Mouse (Mus musculus) heart, embryonic 10.5 days (tissue): ENCODE measurements around the gene Sema4c. TPM values are rescaled to one million over a fixed set of nuclear protein-coding genes. Genes with fewer than 3 reads are reported as not detected.

ENCODE experiments used
- DNase-seq: peaks from one replicate; pipeline ENCODE4 v3.0.0-alpha.2; 2017; ENCODE audit warnings: low spot score
- H3K27ac ChIP-seq: fragments of 300-500 bp; sonication (generic); 2 replicates; pipeline ENCODE4 v1.5.1; 2016; ENCODE audit warnings: mild to moderate bottlenecking
- H3K27me3 ChIP-seq: fragments of 300-500 bp; sonication (generic); 2 replicates; pipeline ENCODE4 v1.6.1; 2016; ENCODE audit warnings: mild to moderate bottlenecking; ENCODE audit not compliant: poor library complexity, insufficient read depth, severe bottlenecking
- H3K36me3 ChIP-seq: fragments of 300-500 bp; sonication (generic); 2 replicates; pipeline ENCODE4 v1.6.1; 2016; ENCODE audit warnings: mild to moderate bottlenecking, moderate library complexity
- H3K4me1 ChIP-seq: fragments of 300-500 bp; sonication (generic); 2 replicates; pipeline ENCODE4 v1.6.1; 2016; ENCODE audit warnings: mild to moderate bottlenecking
- H3K4me3 ChIP-seq: fragments of 300-500 bp; sonication (generic); 2 replicates; pipeline ENCODE4 v1.5.1; 2016; ENCODE audit warnings: mild to moderate bottlenecking, moderate library complexity
- H3K9me3 ChIP-seq: fragments of 300-500 bp; sonication (generic); 2 replicates; pipeline ENCODE4 v1.6.1; 2016; ENCODE audit warnings: mild to moderate bottlenecking, moderate library complexity
- WGBS: fragments of 180-500 bp; shearing (Covaris S2); methylation state at CpG from one replicate; pipeline ENCODE4 v1.1.7; 2016; 5-methylcytosine and 5-hydroxymethylcytosine counted together
- polyA plus RNA-seq: library from polyadenylated mRNA; unstranded; fragments of >200 nt; fragmentation: Nextera tagmentation; extraction: Ambion mirVana; gene quantifications from 2 replicates; pipeline ENCODE4 v1.2.1, GENCODE M21; 2016

The Sema4c gene
- polyA plus RNA-seq, 1 experiment from 2014 or later = 15.2 TPM

DNA sequence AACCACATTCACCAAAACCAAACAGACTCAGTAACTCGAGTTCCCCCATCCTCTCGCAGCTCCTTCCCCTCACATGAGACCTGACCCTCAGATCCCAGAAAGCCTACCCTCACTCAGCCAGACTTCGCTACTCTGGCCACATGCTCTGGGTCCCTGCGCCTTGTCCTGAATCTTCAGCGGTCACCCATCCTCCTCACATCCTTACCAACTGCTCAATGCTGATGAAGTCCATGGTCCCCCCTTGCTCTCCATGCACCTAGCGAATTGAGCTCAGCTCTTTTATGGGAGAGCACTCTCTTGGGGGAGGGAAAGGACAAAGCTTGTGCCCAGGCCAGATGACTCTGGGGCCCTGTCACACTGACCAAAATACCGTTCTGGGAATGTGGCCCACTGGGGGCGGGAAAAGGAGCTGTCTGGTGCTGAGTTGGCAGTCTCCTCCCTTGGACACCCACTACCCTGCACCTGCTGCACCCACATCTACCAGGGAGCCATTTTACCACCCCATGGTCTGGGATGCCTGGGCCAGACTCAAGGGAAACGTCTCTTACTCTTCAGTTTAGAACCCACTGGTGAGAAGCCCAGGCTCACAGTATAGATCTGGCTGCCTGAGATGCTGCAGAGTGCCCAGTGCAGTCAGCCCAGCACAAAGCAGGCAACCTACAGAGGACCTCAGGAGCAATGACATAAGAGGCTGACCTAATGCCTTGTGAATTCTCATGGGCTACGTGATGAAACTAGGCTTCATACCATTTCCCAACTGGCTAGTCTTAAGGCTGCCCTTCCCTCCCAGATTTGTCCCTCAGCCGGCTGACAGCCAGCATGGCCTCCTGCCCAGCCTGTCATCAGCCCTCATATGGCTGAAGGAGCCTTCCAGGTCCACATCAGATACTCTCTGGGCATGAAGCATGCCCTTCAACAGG, 22.4 kb downstream of the Sema4c start:
- Histone ChIP-seq H3K36me3 (peaks cover 35% of the 10 kb centered on the region), H3K4me1 (peaks cover 67% of the 10 kb centered on the region)

DNA sequence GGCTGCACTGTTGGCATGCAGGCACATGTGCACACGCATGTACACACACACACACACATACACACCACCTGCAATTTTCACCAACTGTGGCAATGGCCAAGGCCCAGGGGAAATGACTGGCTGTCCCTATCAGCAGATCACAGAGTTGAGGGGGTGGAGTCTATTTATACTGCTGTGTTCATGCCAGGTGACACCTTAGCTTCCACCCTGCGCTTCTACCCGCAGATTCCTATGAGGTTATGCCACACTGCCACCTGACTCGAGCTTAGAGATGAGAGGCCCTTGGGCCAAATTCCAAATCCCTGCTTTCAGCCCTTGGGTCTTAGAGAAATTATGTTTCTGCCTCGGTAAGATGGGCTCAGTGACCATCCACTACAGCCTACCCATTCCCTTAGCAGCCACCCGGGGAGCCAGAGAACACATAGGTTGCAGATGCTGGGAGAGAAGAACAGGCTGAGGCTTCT, 23.5 kb downstream of the Sema4c start:
- Histone ChIP-seq H3K36me3 (peaks cover 29% of the 10 kb centered on the region), H3K4me1 (peaks cover 64% of the 10 kb centered on the region)

More for the DNA sequence above, 22.4 kb downstream of the Sema4c start:
- Histone ChIP-seq H3K27ac (peak overlapping the region; percentile 37), H3K9me3 (no peaks in the 10 kb centered on the region), H3K27me3 (no peaks in the 10 kb centered on the region), H3K4me3 (no peak overlapping the region)
- DNase-seq = no peak
- 72% methylated on average over 11 of the region's 11 CpGs for WGBS

DNA sequence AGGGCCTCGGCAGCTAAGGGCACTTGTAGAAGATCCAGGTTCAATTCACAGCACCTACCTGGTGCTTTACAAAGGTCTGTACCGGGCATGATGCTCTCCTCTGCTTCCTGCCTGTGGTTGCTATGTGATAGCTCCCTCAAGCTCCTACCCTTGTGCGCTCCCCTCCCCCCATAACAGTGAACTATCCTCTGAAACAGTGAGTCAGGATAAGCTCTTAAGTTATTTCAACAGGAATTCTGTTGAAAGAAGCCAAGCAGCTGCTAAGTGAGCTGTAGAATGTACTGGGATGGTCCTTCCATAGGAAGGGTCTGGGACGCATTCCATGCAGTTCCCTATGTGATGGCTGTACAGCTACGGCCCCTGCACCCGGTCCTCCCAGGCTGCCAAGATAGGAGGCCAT, 24.6 kb downstream of the Sema4c start:
- H3K4me1 ChIP-seq = peaks cover 54% of the 10 kb centered on the region
- no peak for DNase-seq
- WGBS = 75% methylated on average over 6 of the region's 6 CpGs
- no peak overlapping the region for H3K27ac ChIP-seq
- H3K36me3 ChIP-seq = peaks cover 23% of the 10 kb centered on the region; the same call in 1 of the 2 replicates
- H3K9me3 ChIP-seq = no peaks in the 10 kb centered on the region
- H3K4me3 ChIP-seq = no peak overlapping the region
- H3K27me3 ChIP-seq = no peaks in the 10 kb centered on the region

More for the DNA sequence above, 23.5 kb downstream of the Sema4c start:
- Histone ChIP-seq H3K4me3 (no peak overlapping the region), H3K9me3 (no peaks in the 10 kb centered on the region), H3K27ac (peak overlapping the region; percentile 18; the same call in 1 of the 2 replicates), H3K27me3 (no peaks in the 10 kb centered on the region)
- no peak for DNase-seq
- WGBS = 79% methylated on average over 6 of the region's 6 CpGs

DNA sequence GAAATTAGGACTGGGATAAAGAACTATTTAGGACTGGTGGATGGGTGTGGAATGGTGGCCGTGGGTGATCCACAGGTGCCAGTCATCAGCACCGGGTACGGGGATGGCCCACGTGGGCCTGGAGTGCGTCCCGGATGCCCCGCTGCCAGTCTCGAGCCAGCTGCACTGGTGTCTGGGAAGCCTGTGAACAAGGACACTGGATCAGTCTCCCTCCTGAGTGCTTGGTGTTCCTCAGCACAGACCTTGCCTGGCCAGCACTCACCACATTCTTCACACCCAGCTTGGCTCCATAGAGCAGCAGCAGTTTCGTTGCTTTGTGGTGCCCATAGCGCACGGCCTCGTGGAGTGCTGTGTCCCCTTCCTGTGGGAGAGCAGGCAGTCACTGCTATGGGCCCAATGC, 26.7 kb downstream of the Sema4c start:
- Histone ChIP-seq H3K9me3 (no peaks in the 10 kb centered on the region), H3K36me3 (peaks cover 21% of the 10 kb centered on the region; the same call in 1 of the 2 replicates), H3K27ac (peak overlapping the region; percentile 49; the same call in 1 of the 2 replicates), H3K27me3 (no peaks in the 10 kb centered on the region), H3K4me1 (peaks cover 46% of the 10 kb centered on the region), H3K4me3 (no peak overlapping the region)
- no peak for DNase-seq
- 81% methylated on average over 12 of the region's 12 CpGs for WGBS

DNA sequence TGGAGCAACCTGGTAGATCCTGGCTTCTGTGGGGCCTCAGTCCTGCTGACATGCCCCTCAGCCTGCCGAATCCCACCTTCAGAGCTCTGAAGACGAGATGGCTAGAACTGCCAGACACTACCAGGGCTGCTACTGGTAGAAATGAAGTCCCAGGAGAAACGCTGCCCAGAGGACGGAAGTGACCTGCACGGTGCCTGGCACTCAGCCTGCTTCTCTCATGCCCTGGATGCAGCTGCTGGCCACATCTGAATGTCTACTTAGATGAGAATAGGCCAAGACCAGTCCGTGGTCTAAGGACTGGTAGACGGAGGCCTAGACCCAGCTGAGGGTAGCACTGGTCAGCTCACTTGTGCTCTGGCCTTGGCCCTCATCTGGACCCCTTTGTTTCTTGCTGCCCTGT, 27.2 kb downstream of the Sema4c start:
- 89% methylated on average over 7 of the region's 7 CpGs for WGBS
- Histone ChIP-seq H3K27me3 (no peaks in the 10 kb centered on the region), H3K4me1 (peaks cover 41% of the 10 kb centered on the region), H3K9me3 (no peaks in the 10 kb centered on the region), H3K27ac (no peak overlapping the region; the same call in 1 of the 2 replicates), H3K36me3 (peaks cover 26% of the 10 kb centered on the region; the same call in 1 of the 2 replicates), H3K4me3 (no peak overlapping the region)
- no peak for DNase-seq

DNA sequence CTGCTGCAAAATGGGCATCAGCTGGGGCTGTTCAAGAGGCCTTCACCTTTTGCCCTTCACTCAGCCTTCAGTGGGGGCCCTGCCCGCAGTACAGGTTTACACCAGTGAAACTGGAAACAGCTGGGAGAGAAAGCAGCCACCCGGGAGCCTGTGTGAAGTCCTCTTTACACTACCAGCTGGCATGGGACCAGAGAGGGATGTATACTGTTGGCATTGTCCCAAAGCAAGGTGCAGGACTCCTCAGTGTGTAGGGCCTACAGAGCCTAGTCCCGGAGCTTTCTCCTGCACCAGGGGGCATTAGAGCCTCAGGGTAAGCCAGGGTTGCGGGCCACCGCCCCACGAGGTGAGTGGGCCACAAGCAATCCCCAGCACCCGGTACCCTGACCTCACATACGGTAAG, 27.7 kb downstream of the Sema4c start:
- Histone ChIP-seq H3K27ac (no peak overlapping the region), H3K27me3 (no peaks in the 10 kb centered on the region), H3K36me3 (peaks cover 31% of the 10 kb centered on the region), H3K4me3 (no peak overlapping the region), H3K9me3 (no peaks in the 10 kb centered on the region), H3K4me1 (peaks cover 37% of the 10 kb centered on the region)
- DNase-seq = no peak
- WGBS = 81% methylated on average over 8 of the region's 8 CpGs

DNA sequence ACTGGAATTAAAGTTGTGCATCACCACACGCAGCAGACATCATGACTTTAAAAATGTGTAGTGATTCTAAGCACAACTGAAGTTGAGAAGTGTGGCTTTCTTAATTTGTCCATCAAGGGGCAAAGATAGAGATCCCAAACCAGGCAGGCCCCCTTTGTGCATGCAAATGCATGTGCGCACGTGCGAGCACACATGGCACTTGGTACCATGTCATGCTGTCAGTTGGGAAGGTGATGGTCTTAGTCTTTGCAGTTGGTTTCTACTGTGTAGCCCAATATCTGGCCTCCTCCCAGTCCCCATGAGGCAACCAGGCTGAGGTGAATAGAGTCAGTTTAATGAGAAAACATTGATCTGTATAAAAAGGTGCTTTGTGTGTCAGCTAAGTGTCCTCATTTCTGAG, 28.3 kb downstream of the Sema4c start:
- peaks cover 32% of the 10 kb centered on the region for H3K4me1 ChIP-seq
- 91% methylated on average over 4 of the region's 4 CpGs for WGBS

DNA sequence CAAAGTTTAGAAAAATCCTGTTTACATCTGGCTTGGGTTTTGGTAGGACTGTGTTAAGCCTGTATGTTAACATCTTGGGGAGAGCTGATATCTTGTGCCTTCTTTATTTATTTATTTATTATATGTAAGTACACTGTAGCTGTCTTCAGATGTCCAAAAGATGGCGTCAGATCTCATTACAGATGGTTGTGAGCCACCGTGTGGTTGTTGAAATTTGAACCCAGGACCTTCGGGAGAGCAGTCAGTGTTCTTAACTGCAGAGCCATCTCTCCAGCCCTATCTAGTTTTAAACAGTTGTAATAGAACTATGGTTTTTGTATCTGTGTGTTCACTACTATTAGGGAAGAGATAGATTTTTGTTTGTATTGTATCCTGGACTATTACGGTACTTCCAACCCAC, 28.9 kb downstream of the Sema4c start:
- WGBS = 90% methylated on average over 4 of the region's 4 CpGs
- Histone ChIP-seq H3K36me3 (peaks cover 43% of the 10 kb centered on the region), H3K9me3 (no peaks in the 10 kb centered on the region), H3K27ac (no peak overlapping the region), H3K27me3 (no peaks in the 10 kb centered on the region), H3K4me3 (no peak overlapping the region), H3K4me1 (peaks cover 25% of the 10 kb centered on the region)
- DNase-seq = no peak

More for the DNA sequence above, 28.3 kb downstream of the Sema4c start:
- DNase-seq = no peak
- no peaks in the 10 kb centered on the region for H3K27me3 ChIP-seq
- H3K9me3 ChIP-seq = no peaks in the 10 kb centered on the region
- H3K36me3 ChIP-seq = peaks cover 37% of the 10 kb centered on the region
- H3K27ac ChIP-seq = no peak overlapping the region
- no peak overlapping the region for H3K4me3 ChIP-seq

DNA sequence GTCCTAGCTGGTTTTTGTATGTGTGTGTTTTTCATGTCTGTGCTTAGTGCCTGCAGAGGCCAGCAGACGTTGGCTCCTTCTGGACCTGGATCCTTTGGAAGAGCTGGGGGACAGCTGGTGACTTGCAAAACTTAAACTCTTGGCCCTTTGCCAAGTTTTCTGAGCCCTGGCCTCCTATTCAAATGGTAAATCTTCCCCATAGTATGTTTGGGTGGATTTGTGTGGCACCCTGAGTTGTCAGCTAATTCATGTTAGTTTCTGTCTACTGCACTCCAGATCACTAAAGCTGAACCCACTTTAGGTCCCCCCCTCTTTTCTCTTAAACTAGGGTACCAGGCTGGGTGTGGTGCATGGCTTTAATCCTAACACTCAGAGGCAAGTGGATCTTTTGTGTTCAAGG, 29.8 kb downstream of the Sema4c start:
- 26% methylated on average over 1 of the region's 1 CpGs for WGBS
- peaks cover 19% of the 10 kb centered on the region for H3K4me1 ChIP-seq
- H3K36me3 ChIP-seq = peaks cover 52% of the 10 kb centered on the region
- H3K9me3 ChIP-seq = no peaks in the 10 kb centered on the region
- H3K27me3 ChIP-seq = no peaks in the 10 kb centered on the region
- no peak overlapping the region for H3K27ac ChIP-seq
- no peak for DNase-seq
- H3K4me3 ChIP-seq = no peak overlapping the region

DNA sequence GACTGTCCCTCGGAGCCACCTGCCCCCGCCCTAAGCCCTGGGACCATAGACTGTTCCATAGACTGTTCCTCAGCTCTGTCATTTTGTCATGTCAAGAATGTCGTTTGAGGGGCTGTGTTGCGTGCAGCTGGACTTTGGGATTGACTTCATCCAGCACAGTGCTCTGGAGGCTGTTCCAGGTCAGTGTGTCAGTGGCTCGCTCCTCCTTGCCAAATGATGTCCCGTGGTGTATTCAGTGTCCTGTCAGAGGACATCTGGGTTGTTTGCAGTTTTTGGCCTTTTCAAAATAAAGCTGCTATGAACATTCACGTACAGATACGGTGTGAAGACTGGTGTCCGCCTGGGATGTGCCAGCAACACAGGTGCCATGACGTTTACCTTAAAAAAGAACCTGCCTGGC, 31.2 kb downstream of the Sema4c start:
- DNase-seq = no peak
- H3K27ac ChIP-seq = no peak overlapping the region
- peaks cover 65% of the 10 kb centered on the region for H3K36me3 ChIP-seq
- no peaks in the 10 kb centered on the region for H3K27me3 ChIP-seq
- 89% methylated on average over 10 of the region's 10 CpGs for WGBS
- no peak overlapping the region for H3K4me3 ChIP-seq
- peaks cover 9% of the 10 kb centered on the region; the same call in 1 of the 2 replicates for H3K4me1 ChIP-seq
- H3K9me3 ChIP-seq = no peaks in the 10 kb centered on the region

DNA sequence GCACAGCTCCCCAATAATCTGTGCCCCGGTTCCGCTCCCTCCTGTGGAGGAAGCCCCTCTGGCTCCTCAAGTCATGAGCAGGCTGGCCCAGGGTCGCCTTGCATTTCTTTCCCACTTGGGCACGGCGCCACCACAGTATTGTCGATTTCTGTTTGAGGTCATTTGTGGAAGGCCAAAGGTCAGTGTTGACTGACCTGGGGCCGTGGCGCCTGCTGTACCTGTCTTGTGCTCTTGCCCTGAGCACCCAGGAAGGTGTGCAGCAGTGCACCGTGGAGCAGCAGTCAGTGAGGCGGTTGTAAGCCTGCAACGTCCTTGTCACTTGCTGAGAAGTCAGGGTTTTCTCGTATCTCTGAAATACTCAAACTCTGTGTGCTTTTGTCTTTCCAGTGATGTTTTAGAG, 32.4 kb downstream of the Sema4c start:
- Histone ChIP-seq H3K27me3 (no peaks in the 10 kb centered on the region), H3K4me1 (no peaks in the 10 kb centered on the region), H3K9me3 (no peaks in the 10 kb centered on the region), H3K36me3 (peaks cover 65% of the 10 kb centered on the region), H3K4me3 (no peak overlapping the region), H3K27ac (no peak overlapping the region)
- DNase-seq = no peak
- 90% methylated on average over 12 of the region's 12 CpGs for WGBS

DNA sequence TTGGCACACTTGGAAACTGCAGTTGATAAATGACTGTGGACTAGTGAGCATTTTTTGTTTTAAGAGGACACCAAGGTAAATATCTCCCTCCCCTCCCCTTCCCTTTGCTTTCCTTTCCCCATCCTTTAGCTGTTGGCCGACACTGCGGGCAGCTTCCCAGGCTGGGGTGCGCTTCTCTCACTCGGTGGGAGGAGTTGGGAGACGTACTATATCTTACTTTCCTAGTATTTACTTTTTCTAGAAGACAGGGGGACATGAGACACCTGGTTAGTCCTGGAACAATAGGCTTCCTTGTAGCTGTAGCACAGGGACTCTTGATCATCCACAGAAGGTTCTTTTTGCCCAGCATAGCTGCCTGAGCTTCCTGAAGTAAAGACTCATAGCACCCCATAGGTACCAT, 34.1 kb downstream of the Sema4c start:
- Histone ChIP-seq H3K27me3 (no peaks in the 10 kb centered on the region), H3K9me3 (no peaks in the 10 kb centered on the region), H3K4me3 (no peak overlapping the region), H3K36me3 (peaks cover 79% of the 10 kb centered on the region), H3K4me1 (no peaks in the 10 kb centered on the region), H3K27ac (no peak overlapping the region)
- WGBS = 82% methylated on average over 5 of the region's 5 CpGs
- no peak for DNase-seq

DNA sequence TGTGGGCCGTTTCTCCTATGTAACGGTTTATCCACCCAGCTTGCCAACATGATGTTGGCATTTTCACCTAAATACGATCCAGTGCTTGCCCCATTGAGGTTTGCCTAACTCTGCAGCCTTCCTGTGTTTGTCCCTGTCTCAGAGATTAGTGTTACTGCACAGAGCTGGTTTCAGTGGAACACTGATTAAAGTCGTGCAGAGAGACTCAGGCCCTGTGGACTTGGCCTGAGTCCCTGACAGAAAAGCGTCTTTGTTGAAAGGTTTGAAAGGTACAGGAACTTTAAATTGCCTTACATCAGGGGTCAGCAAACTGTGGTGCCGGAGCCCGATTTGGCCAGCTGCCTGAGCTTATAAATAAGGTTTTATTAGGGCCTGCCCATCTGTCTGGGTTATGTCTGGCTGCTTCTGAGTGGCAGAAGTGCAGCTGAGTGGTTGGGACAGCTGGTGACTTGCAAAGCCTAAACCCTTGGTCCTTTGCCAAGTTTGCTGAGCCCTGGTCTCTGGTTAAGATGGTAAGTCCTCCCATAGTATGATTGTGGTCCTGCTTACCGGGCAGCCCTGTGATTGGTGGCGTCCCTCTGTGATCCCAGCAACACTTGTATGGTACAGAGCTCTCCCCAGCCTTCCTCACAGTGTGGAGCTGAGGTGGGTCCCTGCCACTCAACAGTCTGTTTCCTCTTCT, 34.7 kb downstream of the Sema4c start:
- H3K9me3 ChIP-seq = no peaks in the 10 kb centered on the region
- H3K27ac ChIP-seq = no peak overlapping the region
- no peaks in the 10 kb centered on the region for H3K4me1 ChIP-seq
- peaks cover 84% of the 10 kb centered on the region for H3K36me3 ChIP-seq
- no peak overlapping the region for H3K4me3 ChIP-seq
- H3K27me3 ChIP-seq = no peaks in the 10 kb centered on the region
- 82% methylated on average over 9 of the region's 9 CpGs for WGBS
- DNase-seq = no peak
